Mouse (Mus musculus) CH12F3 (cell line): ENCODE measurements around the gene Mrpl17.
"Not testable (repeated sequence)": the region's sequence is repeated elsewhere in the genome, so short reads cannot be mapped to it uniquely, and the experiment has no call there.

Experiments used
- in situ Hi-C: fragments of 300-500 bp; cut with MboI; formaldehyde crosslinking; loops from 2 replicates; pipeline ENCODE4 v1.14.3; 2020; ENCODE audit warnings: low sequenced_read_pairs

The Mrpl17 gene

DNA sequence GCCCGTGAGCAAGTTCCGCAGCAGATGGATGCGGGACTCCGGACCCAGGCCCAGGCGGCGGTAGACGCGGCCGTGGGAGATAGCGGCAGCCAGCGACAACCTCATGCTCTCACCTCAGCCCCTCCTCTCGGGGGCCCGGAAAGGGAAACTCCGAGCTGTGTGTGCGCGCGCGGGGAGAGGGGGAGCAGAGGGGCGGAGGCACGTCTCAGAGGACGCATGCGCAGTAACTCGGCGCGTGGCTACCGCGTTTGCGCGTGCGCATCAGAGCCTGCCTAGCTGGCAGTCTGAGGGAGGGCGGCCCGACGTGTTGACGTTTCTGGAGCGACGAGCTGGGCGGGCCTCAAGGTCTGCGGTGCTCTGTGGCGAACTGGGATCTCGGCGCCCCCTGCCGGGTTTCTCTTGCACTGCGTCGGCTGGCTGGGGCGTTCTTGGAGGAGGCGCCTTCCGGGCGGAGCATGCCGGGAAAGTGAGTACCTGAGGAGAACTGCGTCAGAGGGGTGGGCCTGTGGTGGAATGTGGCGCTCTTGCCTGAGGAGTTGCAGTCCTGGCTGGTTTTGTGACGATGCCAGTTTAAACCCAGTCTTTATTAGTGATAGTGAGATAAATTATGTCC, at the start of gene Mrpl17:
Mrpl17 (minus strand) TSS at position 223 of the 613 bp plus-strand sequence.
- in situ Hi-C loops: no loop called here

DNA sequence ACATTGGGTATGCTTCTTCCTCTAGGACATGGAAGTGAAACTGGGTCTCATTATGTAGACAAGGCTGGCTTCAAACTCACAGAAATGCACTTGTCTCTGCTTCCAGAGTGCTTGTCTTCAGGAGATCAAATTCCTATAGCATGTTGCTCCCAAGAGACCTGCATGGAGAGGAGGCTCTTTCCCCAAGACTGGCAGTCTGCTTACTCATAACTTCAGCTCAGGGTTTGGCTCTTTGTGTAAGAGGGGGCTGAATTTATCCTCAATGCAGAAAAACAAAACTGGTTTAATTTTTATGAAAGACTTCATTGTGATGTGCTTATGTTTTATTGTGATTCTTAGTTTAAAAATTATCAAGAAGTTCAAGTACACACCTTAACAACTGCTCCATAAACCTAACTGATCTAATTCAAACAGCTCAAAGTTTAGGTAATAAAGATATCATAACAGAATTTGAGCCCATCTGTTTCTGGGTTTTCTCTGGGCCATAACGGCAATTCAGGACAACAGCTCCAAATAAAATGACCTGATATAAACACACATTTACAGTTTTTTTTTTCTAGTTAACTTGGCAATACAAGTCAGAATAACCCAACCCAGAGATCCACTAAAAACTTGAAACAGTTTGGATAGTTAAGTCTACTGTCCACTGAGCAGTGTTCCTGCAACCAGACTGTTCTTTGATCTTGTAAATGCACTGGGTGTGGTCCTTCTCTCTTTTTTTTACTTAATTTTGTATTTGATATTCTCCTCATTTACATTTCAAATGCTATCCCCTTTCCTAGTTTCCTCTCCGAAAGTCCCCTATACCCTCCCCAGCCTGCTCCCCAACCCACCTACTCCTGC, 45.0 kb upstream of the Mrpl17 start:
- in situ Hi-C loops: not testable (repeated sequence)

DNA sequence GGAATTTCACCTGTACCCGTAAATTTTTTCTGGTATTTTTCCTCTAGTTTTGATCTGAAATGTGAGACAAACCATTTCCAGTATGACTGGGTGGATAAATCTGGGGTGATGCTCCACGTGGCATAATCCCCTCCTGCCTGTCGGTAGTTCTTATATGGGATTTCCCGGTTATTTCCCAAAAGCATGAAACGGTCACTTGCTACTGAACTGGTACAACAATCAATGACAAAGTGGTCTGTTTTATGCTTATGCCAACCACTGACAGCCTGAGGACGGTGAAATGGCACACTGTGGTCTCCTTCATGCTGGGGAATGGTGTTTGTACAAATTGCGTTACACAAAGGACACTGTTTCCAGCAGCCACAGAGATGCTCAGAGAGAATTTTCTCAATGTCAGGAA, 13.4 kb upstream of the Mrpl17 start:
- in situ Hi-C loops: no loop called here

DNA sequence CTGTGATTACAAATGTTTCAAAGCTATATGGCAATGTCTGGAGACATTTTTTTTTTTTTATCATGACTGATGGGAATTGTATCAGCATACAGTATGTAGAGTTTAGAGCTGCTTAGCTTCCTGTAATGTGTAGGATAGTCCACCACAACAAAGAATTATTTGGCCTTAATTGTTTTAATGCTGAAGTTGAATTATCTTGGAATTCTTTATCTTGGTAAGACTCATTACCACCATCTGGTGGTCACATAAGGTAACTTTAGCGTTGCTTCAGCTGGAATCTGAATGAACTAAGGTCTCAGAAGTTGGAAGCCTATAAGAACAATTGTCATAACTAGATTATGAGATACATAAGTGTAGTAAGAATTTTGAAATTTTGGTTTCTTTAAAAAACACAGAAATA, 7.6 kb upstream of the Mrpl17 start:
- in situ Hi-C loops: loop anchor here (5.0 kb wide), 1 partner anchor 91 kb away; no protein-coding TSS in a partner anchor

DNA sequence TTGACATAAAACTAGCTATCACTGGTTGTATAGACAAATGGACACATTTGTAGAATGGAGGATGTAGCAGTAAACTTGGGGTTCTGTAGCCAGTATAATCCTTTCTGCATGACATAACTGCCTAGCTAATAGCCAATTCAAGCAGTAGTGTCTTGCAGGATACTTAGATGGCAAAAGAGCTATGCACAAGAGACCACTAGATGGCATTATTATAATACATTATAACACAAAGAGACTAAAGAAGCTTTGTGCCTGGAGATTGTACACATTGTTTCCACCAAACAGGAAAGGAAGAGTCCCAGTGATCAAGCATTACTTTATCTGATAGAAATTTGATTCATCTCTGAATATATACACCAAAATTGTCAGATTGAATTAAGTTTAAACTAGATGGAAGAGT, 5.8 kb upstream of the Mrpl17 start:
- in situ Hi-C loops: loop anchor here (5.0 kb wide), 1 partner anchor 89 kb away; no protein-coding TSS in a partner anchor

DNA sequence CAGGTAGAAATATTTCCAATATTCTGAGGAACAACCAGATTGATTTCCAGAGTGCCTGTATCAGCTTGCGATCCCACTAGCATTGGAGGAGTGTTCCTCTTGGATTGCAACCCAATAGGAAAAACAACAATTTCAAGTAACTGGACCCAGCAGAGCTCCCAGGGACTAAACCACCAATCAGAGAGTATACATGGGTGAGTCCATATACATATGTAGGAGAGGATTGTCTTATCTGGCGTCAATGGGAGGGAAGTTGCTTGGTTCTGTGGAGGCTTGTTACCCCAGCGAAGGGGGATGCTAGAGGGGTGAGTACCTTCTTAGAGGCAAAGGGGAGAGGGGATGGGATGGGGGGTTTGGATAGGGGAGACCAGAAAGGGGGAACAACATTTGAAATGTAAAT, 2.4 kb upstream of the Mrpl17 start:
- in situ Hi-C loops: no loop called here

DNA sequence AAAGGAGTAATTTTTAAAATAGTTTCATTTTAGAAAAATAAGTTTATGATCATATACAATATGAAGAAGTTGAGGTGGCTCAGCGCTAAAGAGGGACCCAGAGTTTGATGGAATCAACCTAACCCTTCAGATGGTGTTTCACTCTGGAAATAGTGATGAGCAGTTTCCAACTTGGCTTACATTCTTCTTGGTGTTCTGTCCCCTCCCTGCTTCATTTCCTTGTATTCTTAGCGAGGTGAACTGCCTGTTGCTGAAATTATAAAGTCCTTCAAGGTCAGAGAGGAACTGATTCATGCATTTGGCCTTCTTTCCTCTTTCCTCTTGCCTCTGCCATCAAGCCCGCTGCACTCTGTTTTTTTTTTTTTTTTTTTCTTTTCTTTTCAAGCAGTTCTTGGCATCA, 1.7 kb upstream of the Mrpl17 start:
- in situ Hi-C loops: no loop called here

DNA sequence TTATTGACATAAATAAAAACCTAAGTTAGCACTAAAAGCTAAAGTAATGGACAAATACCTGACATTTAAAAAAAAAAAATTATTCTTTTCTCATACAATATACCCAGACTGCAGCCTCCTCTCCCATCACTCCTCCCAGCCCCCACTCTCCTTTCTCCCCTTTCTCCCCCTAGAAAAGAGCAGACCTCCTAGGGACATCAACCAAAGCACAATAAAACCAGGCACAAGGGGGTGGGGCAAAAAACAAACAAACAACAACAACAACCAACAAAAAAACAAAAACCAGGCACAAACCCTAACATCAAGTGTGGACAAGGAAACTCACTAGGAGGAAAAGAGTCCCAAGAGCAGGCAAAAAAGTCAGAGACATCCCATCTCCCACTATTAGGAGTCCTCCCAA, 617 bp upstream of the Mrpl17 start:
- in situ Hi-C loops: no loop called here

DNA sequence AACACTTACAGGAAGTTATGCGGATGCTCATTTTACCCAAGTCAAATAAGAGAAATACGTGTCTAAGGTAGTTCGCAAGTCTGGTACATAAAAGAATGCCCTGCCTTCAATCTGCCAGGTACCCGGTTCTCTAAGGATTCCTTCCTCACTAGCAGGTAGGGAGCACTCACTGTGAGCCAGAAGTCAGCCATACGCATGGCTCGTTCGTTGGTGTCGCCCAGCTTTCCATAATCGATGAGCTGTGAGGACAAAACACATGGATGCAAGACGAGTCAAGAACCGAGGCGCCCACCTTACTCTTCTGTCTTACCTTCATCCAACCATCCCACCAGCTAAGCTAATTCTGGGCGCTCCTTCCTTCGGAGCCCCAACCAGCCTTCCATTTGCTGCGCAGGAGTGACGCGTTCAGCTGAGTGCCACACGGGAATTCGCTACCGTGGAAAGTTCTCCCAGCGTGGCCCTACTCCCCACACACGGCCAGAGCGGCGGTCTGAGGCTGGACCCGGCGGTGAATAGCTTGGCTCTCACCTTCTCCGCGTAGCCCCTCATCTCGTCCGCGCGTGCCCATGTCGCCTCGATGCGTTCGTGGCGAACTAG, 521 bp downstream of the Mrpl17 start:
- in situ Hi-C loops: no loop called here

DNA sequence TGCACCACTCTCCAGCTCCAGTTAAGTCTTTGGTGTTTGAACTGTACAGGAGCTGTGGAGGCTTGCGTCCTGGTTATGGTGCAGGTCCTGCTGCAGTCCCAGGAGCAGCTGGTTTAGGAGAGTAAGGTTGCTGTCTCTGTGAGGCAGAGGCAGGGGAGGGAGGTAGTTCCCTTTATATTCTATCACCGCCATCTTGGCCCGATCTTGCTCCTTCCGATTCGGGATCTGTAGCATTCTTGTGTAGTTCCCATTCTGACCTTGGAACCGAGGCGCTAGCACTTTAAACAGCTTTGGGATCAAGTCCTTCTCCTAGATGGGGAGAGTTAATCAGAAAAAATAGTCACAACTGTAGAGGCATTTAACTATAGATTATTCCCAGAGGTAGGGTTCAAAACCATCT, 1.1 kb downstream of the Mrpl17 start:
- in situ Hi-C loops: no loop called here

DNA sequence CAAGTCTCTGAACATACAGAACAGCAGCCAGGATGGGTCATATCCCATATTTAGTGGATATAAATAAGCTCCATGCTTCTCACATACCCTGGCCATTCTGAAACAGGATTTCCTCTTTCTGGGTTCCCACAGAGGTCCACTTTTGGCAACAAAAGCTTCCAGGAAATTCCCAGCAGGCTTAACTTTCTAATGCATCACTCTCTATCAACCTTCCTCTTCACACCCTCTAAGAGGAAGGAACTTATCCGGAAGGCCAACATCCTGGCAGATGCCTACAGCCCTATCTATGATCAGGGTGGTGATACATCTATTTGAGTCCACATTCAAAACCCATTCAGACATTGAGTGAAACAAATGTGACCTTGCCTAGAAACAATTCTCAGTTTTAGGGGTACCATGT, 2.5 kb downstream of the Mrpl17 start:
- in situ Hi-C loops: no loop called here

DNA sequence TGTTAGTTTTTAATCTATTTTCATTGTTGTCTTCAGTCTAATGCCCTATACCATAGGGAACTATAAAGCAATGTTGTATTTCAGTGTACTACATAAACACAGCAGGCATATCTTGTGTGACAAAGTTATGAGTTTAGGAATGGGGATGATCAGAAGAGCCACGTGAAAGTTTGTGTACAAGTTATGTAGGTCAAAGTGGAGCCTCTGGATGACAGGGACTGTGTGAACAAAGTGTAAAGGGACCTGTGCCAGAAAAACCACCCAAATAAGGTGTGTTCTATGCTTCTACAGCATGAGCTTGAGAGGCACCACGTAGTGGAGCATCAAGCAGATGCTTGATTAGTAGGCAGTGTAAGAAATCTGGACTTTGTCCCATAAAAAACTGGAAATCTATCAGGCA, 4.2 kb downstream of the Mrpl17 start:
- in situ Hi-C loops: no loop called here

DNA sequence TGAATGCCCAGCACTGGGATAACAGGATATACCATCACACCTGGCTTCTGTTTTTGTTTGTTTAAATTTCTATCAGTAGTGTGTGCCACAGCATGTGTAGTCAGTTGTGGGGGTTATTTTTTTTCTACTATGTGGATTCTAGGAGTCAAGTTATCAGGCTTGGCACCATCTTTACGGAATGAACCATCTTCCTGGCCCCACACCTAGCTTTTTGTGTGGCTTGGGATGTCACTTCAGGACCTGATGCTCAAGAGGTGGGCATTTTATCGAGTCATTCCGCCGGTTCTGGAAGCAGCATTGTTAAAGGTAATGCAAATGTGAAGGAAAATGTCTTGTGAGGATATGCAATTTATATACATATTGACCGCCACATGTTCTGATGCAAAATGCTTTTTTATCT, 4.8 kb downstream of the Mrpl17 start:
- in situ Hi-C loops: no loop called here

DNA sequence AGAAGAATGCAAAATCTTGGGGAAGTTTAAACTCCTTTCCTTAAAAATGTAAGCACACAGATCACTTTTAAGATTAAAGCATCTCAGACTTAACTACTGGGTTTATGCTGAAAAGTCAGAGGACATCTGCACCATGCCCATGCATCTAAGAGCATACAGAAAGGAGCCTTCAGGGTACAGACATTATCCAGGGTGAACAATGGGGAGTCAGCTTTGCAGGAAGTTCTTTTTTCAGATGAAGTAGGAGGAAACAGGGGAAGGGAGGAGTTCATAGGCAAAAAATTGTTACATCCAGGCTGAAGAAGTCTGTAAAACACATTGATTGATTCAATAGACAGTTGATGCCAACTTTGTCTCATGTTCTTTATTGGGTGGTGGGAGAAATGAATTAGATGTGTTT, 7.5 kb downstream of the Mrpl17 start:
- in situ Hi-C loops: no loop called here

DNA sequence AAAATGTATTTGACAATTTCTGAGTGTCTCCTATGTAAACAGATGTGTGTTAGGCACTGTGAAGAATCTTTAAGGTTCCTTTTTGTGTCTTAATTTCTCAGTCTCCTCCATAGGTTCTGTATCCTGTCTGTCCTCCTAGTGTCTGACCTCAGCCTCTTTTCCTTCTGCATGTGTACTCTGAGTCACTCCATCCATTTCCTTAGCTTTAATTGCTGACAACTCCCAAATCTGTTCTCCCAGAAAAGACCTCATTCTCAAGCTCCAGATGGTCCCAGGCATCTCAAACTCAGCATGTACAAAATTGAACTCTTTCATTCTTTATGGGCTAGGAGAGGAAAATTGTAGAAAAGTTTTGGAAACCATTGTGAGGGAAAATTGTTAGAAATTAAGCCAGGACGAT, 8.1 kb downstream of the Mrpl17 start:
- in situ Hi-C loops: no loop called here

DNA sequence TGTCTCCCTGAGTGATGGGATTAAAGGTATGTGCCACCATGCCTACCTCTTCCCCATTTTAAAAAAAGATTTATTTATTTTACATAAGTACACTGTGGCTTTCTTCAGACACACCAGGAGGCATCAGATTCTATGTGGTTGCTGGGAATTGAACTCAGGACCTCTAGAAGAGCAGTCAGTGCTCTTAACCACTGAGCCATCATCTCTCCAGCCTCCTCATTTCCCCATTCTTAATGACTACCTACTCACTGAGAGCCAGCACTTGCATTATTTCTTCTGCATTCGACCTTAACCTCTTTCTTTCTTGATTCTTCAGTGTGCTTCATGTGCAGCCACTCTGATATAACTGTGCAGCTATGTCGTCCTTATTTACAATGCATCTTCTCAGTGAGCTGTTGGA, 8.6 kb downstream of the Mrpl17 start:
- in situ Hi-C loops: no loop called here

DNA sequence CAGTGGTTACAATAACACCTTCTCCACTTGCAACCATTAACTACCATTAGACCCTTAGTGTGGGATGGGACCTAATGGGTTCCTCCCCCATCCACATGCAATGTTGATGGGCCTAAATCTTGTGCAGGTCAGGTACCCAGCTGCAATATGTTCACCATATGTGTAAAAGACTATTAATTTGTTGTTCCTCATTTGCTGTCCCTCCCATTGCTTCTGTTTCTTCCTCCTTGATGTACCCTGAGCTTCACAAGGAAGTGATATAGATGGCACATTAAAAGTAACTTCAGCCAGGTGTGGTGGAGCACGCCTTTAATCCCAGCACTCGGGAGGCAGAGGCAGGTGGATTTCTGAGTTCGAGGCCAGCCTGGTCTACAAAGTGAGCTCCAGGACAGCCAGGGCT, 13.9 kb downstream of the Mrpl17 start:
- in situ Hi-C loops: no loop called here

DNA sequence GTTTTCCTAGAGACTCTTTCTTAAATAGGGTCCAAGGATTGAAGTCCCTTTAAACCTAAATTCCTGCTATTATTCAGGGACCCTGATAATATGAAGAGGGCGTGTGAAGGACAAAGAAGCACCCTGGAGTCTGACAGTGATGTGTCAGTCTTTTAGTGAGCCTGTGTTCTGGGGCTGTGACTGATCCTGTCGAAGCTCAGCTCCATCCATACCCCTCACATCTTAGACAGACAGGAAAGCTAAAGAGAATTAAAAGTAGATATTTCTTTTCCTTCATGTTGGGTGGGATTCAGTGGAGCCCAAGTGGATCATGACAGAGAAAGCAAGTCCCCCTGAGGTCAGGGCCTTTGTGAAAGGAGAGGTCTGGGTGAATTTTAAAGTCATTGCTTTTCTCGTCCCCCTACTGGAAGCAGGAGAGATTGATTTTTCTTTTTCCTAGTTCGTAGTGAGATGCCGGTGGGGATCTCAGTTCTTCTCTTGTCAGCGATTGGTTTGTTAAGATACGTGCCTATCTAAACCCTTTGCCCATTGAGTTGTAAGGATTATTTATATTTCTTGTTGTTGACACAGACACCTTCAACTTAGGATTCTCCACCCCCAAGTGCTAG, 15.0 kb downstream of the Mrpl17 start:
- in situ Hi-C loops: no loop called here

DNA sequence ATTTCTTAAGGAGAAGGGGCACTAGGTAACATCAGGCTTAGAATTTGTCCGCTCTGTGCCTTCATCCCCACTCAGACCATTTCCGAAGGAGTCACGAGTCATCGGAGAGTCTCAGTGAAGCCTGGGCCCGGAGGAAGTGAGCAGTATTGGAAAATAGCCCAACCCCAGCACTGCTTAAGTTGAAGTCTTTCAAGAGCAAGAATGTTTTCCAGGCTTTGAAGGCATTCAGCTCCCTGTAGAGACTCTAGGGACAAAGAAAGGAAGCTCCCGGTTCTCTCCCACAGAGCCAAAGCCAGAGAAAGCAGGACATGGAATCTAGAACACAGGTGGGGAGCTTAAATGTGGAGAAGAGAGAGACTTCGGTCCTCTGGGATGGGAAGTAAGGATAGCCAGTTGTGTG, 17.2 kb downstream of the Mrpl17 start:
- in situ Hi-C loops: no loop called here

DNA sequence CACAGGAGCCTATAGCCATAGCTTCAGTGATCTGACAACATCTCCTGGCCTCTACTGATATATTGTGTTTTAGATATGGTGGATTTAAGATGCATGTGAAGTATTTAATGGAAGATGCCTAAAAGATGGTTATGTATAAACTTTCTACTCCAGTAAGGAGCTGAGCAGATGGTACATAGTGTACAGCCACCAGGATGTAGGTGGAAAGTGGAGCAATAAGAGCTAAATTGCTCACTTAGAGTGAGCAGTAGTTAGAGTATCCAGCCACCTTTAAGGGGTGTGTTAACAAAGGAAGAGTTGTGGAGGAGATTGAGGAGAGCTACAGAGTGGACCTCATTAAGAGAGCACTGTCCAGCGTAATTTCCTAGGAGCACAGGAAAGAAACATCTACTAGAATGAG, 19.8 kb downstream of the Mrpl17 start:
- in situ Hi-C loops: no loop called here

DNA sequence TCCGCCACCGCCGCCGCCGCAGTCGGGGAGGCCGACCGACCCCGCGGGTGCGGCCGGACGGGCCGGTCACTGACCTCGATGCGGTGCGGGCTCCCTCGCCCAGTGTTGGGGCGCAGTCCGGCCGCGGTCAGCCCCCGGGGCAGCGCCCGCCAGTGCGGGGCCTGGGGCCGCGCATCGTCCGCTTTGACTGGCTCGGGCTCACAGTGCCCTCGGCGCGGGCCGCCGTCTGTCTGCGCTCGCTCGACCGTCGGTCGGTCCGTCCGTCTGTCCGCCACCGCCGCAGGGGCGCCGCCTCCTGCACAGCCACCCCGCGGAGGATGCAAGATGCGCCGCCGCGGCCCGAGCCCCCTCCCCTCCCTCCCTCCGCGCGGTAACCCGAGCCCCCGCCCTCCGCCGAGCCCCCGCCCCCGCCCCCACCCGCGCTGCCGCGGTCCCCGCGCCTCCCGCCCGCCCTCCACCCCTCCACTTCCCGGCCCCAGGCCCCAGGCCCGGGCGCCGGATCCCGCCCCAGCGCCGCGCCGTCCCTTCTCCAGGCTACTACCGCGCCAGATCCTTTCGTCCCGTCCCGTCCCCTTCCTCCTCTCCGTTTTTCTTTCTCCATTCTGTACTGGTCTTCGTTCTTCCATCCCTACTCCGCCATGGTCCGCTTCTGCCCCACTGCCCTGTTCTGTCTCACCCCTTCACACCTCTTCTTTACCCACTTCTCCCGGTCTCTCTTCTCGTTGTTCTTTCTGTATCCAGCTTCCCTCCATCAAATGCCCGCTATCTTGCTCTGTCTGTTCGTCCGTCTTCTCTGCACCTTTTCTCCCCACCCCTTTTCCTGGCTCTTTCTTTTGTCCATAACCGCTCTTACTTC, 23.4 kb downstream of the Mrpl17 start, which contains the start of gene Dchs1:
Dchs1 (minus strand) TSS at position 370 of the 856 bp plus-strand sequence.
- in situ Hi-C loops: no loop called here
